Mouse (Mus musculus): Measurements from ENCODE around the gene Psmd14. TPM values are rescaled to one million over a fixed set of nuclear protein-coding genes. Genes with fewer than 3 reads are reported as not detected.

Psmd14 gene
- polyA plus RNA-seq, 2 experiments, result 79.3 to 175 TPM

- DNase-seq (ENCODE audit: low spot score) (no peak), ATAC-seq (ENCODE audit: low FRiP score, low read depth) (no peak)
- Histone ChIP-seq H3K4me3 (replicated peaks; ENCODE audit: low read length) (no peak overlapping the region), H3K27me3 (ENCODE audit: control insufficient read depth, insufficient read depth, low read length) (no peaks in the 10 kb centered on the region), H3K36me3 (ENCODE audit: control insufficient read depth, insufficient read depth, low read length) (no peaks in the 10 kb centered on the region), H3K27ac (replicated peaks; ENCODE audit: low read depth, low read length) (no peak overlapping the region), H3K9me3 (ENCODE audit: control insufficient read depth, low read length) (no peaks in the 10 kb centered on the region), H3K4me2 (replicated peaks; ENCODE audit: low read depth, low read length, severe bottlenecking) (no peak overlapping the region), H3K9ac (ENCODE audit: low read depth, low read length, severe bottlenecking) (no peak overlapping the region), H3K4me1 (ENCODE audit: control insufficient read depth, insufficient read depth, low read length) (peaks cover 5% of the 10 kb centered on the region)
- 75% methylated on average over 4 of the region's 4 CpGs for WGBS
- no peak for TF ChIP-seq POLR2A (IDR thresholded peaks at IDR 0.05; ENCODE audit: borderline replicate concordance, extremely low read depth, insufficient read depth, insufficient read length)
Measured at GRCm38 (mm10) chr2:61820203-61820602, 108.7 kb downstream of the Psmd14 start.

DNA sequence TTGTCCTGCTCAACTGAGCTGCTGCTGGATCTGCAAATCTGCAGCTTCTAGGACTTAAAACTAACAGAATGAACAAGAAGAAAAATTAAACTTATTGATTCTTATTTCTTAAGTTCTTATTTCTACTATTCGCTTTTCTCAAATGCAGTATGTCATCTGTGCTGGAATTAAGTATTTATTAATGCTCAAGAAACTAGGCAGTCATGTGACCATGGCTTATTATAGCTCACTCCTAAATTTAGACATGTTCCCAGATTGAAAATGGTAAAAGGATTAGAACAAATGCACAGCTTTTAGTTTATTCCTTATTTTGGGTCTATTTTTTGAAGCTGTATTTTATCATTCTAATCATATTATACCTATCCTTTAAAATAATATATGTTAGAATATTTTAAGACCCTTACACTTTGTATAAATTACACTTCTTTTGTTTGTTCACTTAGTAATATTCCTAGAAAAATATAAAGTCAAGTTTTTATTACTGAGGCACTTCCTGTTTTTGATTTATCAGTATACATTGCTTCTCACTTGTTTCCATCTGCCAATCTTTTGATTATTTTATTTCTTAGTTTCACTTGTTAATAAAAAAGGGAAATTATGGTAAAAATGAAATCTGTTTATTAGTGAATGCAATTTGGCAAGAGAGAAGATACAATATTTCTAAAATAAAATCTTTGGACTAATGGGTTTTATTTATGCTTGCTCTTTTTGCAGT is 112.1 kb downstream of the Psmd14 start:
- no peak overlapping the region for H3K4me3 ChIP-seq (replicated peaks; ENCODE audit: low read length)
- no peaks in the 10 kb centered on the region for H3K36me3 ChIP-seq (ENCODE audit: control insufficient read depth, insufficient read depth, low read length)
- no peak overlapping the region for H3K9ac ChIP-seq (ENCODE audit: low read depth, low read length, severe bottlenecking)
- no peak for TF ChIP-seq POLR2A (IDR thresholded peaks at IDR 0.05; ENCODE audit: borderline replicate concordance, extremely low read depth, insufficient read depth, insufficient read length)
- no peaks in the 10 kb centered on the region for H3K27me3 ChIP-seq (ENCODE audit: control insufficient read depth, insufficient read depth, low read length)
- DNase-seq (ENCODE audit: low spot score) (no peak), ATAC-seq (ENCODE audit: low FRiP score, low read depth) (no peak)
- H3K9me3 ChIP-seq (ENCODE audit: control insufficient read depth, low read length), result no peaks in the 10 kb centered on the region
- H3K4me1 ChIP-seq (ENCODE audit: control insufficient read depth, insufficient read depth, low read length), result no peaks in the 10 kb centered on the region
- H3K27ac ChIP-seq (replicated peaks; ENCODE audit: low read depth, low read length), result no peak overlapping the region
- WGBS, result 88% methylated on average over 1 of the region's 1 CpGs
- no peak overlapping the region for H3K4me2 ChIP-seq (replicated peaks; ENCODE audit: low read depth, low read length, severe bottlenecking)

DNA sequence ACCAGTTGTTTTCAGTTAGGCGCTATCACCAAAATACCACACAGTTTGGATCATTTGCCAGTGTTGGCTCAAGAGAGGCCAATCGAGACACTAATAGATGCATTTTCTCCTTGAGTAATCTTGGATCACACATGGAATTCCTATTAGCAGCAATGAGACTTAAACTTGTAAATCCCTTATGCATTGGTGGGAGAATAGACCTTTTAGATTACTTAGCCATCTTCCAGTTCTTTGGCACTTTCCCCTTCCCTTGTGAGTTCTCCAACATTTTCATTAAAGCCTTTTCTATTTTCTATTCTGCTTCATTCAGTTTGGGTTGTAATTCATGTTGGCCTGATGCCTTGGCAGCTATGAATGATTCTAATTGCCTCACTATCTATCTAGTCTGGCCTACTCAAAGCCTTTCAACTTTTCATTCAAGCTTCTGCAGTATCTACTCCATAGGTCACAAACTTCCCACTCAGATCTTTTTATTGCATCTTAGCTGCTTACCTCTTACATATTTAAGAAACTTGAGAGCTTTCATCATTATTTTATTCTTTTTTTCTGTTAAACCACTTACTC is 125.8 kb downstream of the Psmd14 start:
- H3K4me3 ChIP-seq (replicated peaks; ENCODE audit: low read length), result no peak overlapping the region
- no peak overlapping the region for H3K27ac ChIP-seq (replicated peaks; ENCODE audit: low read depth, low read length)
- ATAC-seq (ENCODE audit: low FRiP score, low read depth) (no peak), DNase-seq (ENCODE audit: low spot score) (no peak)
- no peaks in the 10 kb centered on the region for H3K36me3 ChIP-seq (ENCODE audit: control insufficient read depth, insufficient read depth, low read length)
- TF ChIP-seq POLR2A (IDR thresholded peaks at IDR 0.05; ENCODE audit: borderline replicate concordance, extremely low read depth, insufficient read depth, insufficient read length), result no peak
- H3K9ac ChIP-seq (ENCODE audit: low read depth, low read length, severe bottlenecking), result no peak overlapping the region
- H3K9me3 ChIP-seq (ENCODE audit: control insufficient read depth, low read length), result no peaks in the 10 kb centered on the region
- no peaks in the 10 kb centered on the region for H3K27me3 ChIP-seq (ENCODE audit: control insufficient read depth, insufficient read depth, low read length)
- no peaks in the 10 kb centered on the region for H3K4me1 ChIP-seq (ENCODE audit: control insufficient read depth, insufficient read depth, low read length)
- H3K4me2 ChIP-seq (replicated peaks; ENCODE audit: low read depth, low read length, severe bottlenecking), result no peak overlapping the region
- 84% methylated on average over 2 of the region's 2 CpGs for WGBS

Small RNA genes within 50 kb of the gene (microRNA-seq; reads per million reads assigned to microRNA genes)
- gene Gm22403, result not detected

Other genes with a start within 250 kb of the Psmd14 start
- gene Tank, start 133.1 kb upstream of the Psmd14 start, polyA plus RNA-seq (2012; rRNA removed), result 19.7 and 22.7 TPM in 2 replicates
- 31.6 and 32.1 TPM in 2 replicates for gene Tank, start 133.1 kb upstream of the Psmd14 start, polyA plus RNA-seq (2014; fragmentation: Nextera tagmentation; extraction: Ambion mirVana)
- gene Tbr1, start 91.2 kb downstream of the Psmd14 start, polyA plus RNA-seq (2012; rRNA removed), result 0.70 and 0.74 TPM in 2 replicates
- gene Tbr1, start 91.2 kb downstream of the Psmd14 start, polyA plus RNA-seq (2014; fragmentation: Nextera tagmentation; extraction: Ambion mirVana), result 0.23 and 0.36 TPM in 2 replicates